Mouse (Mus musculus): ENCODE data around the gene Gm26558. TPM values are rescaled to one million over a fixed set of nuclear protein-coding genes. Genes with fewer than 3 reads are reported as not detected.

Gm26558 gene
- polyA plus RNA-seq, 1 experiment from 2014 or later: 0.80 TPM

GRCm38 (mm10) chr2:70642971-70643565 lies 18.8 kb downstream of the Gm26558 start:
- Histone ChIP-seq H3K9ac (replicated peaks) (no peak overlapping the region), H3K9me3 (ENCODE audit: low read length) (no peaks in the 10 kb centered on the region), H3K36me3 (replicated peaks; ENCODE audit: insufficient read depth, low read length) (no peaks in the 10 kb centered on the region), H3K4me2 (ENCODE audit: low read depth, low read length) (no peak overlapping the region), H3K4me1 (ENCODE audit: insufficient read depth) (no peaks in the 10 kb centered on the region), H3K27me3 (ENCODE audit: insufficient read depth, low read length) (no peaks in the 10 kb centered on the region), H3K27ac (ENCODE audit: low read depth) (no peak overlapping the region), H3K4me3 (ENCODE audit: low read depth, low read length) (no peak overlapping the region)
- no peak for TF ChIP-seq EP300 (IDR thresholded peaks at IDR 0.05; ENCODE audit: low read depth)
- no peak for TF ChIP-seq CTCF (IDR thresholded peaks at IDR 0.05; ENCODE audit: low read depth)
- no peak for ATAC-seq
- 62% methylated on average over 16 of the region's 16 CpGs for WGBS (ENCODE audit: insufficient replicate concordance)
- DNase-seq: no peak

- DNase-seq (no peak), ATAC-seq (no peak)
- no peak overlapping the region for H3K9ac ChIP-seq (replicated peaks)
- TF ChIP-seq CTCF (IDR thresholded peaks at IDR 0.05; ENCODE audit: low read depth) (0 out of 2 replicates have a peak, but pooled peaks have one; percentile 18), EP300 (IDR thresholded peaks at IDR 0.05; ENCODE audit: low read depth) (no peak)
- no peaks in the 10 kb centered on the region for H3K9me3 ChIP-seq (ENCODE audit: low read length)
- H3K4me2 ChIP-seq (ENCODE audit: low read depth, low read length): no peak overlapping the region
- H3K27me3 ChIP-seq (ENCODE audit: insufficient read depth, low read length): no peaks in the 10 kb centered on the region
- H3K36me3 ChIP-seq (replicated peaks; ENCODE audit: insufficient read depth, low read length): no peaks in the 10 kb centered on the region
- H3K4me1 ChIP-seq (ENCODE audit: insufficient read depth): no peaks in the 10 kb centered on the region
- H3K4me3 ChIP-seq (ENCODE audit: low read depth, low read length): no peak overlapping the region
- no peak overlapping the region for H3K27ac ChIP-seq (ENCODE audit: low read depth)
Measured at GRCm38 (mm10) chr2:70640968-70641367, 20.9 kb downstream of the Gm26558 start.

GRCm38 (mm10) chr2:70634028-70634690 lies 27.7 kb downstream of the Gm26558 start:
- H3K27me3 ChIP-seq (ENCODE audit: insufficient read depth, low read length): no peaks in the 10 kb centered on the region
- no peak overlapping the region for H3K27ac ChIP-seq (ENCODE audit: low read depth)
- TF ChIP-seq CTCF (IDR thresholded peaks at IDR 0.05; ENCODE audit: low read depth) (no peak), EP300 (IDR thresholded peaks at IDR 0.05; ENCODE audit: low read depth) (no peak)
- H3K9me3 ChIP-seq (ENCODE audit: low read length): no peaks in the 10 kb centered on the region
- ATAC-seq: no peak
- 81% methylated on average over 5 of the region's 5 CpGs for WGBS (ENCODE audit: insufficient replicate concordance)
- no peaks in the 10 kb centered on the region for H3K4me1 ChIP-seq (ENCODE audit: insufficient read depth)
- no peak overlapping the region for H3K4me3 ChIP-seq (ENCODE audit: low read depth, low read length)
- H3K4me2 ChIP-seq (ENCODE audit: low read depth, low read length): no peak overlapping the region
- DNase-seq: no peak
- no peaks in the 10 kb centered on the region for H3K36me3 ChIP-seq (replicated peaks; ENCODE audit: insufficient read depth, low read length)
- H3K9ac ChIP-seq (replicated peaks): no peak overlapping the region

GRCm38 (mm10) chr2:70632412-70632811 lies 29.5 kb downstream of the Gm26558 start:
- TF ChIP-seq CTCF (IDR thresholded peaks at IDR 0.05; ENCODE audit: low read depth) (no peak), EP300 (IDR thresholded peaks at IDR 0.05; ENCODE audit: low read depth) (no peak)
- H3K27ac ChIP-seq (ENCODE audit: low read depth): no peak overlapping the region

GRCm38 (mm10) chr2:70631321-70631720 lies 30.6 kb downstream of the Gm26558 start:
- Histone ChIP-seq H3K4me2 (ENCODE audit: low read depth, low read length) (no peak overlapping the region), H3K36me3 (replicated peaks; ENCODE audit: insufficient read depth, low read length) (no peaks in the 10 kb centered on the region), H3K4me3 (ENCODE audit: low read depth, low read length) (no peak overlapping the region), H3K9me3 (ENCODE audit: low read length) (no peaks in the 10 kb centered on the region), H3K4me1 (ENCODE audit: insufficient read depth) (no peaks in the 10 kb centered on the region), H3K9ac (replicated peaks) (no peak overlapping the region), H3K27me3 (ENCODE audit: insufficient read depth, low read length) (no peaks in the 10 kb centered on the region), H3K27ac (ENCODE audit: low read depth) (no peak overlapping the region)
- TF ChIP-seq EP300 (IDR thresholded peaks at IDR 0.05; ENCODE audit: low read depth) (no peak), CTCF (IDR thresholded peaks at IDR 0.05; ENCODE audit: low read depth) (no peak)
- DNase-seq: no peak
- WGBS (ENCODE audit: insufficient replicate concordance): 70% methylated on average over 1 of the region's 1 CpGs
- ATAC-seq: no peak

More at GRCm38 (mm10) chr2:70632412-70632811, 29.5 kb downstream of the Gm26558 start:
- no peak overlapping the region for H3K4me2 ChIP-seq (ENCODE audit: low read depth, low read length)
- H3K9me3 ChIP-seq (ENCODE audit: low read length): no peaks in the 10 kb centered on the region
- no peaks in the 10 kb centered on the region for H3K27me3 ChIP-seq (ENCODE audit: insufficient read depth, low read length)
- ATAC-seq (no peak), DNase-seq (no peak)
- H3K4me3 ChIP-seq (ENCODE audit: low read depth, low read length): no peak overlapping the region
- H3K4me1 ChIP-seq (ENCODE audit: insufficient read depth): no peaks in the 10 kb centered on the region
- no peaks in the 10 kb centered on the region for H3K36me3 ChIP-seq (replicated peaks; ENCODE audit: insufficient read depth, low read length)
- WGBS (ENCODE audit: insufficient replicate concordance): 46% methylated on average over 1 of the region's 1 CpGs
- no peak overlapping the region for H3K9ac ChIP-seq (replicated peaks)

- DNase-seq (no peak), ATAC-seq (no peak)
- Histone ChIP-seq H3K4me2 (ENCODE audit: low read depth, low read length) (no peak overlapping the region), H3K27me3 (ENCODE audit: insufficient read depth, low read length) (no peaks in the 10 kb centered on the region), H3K36me3 (replicated peaks; ENCODE audit: insufficient read depth, low read length) (no peaks in the 10 kb centered on the region), H3K27ac (ENCODE audit: low read depth) (no peak overlapping the region), H3K4me1 (ENCODE audit: insufficient read depth) (no peaks in the 10 kb centered on the region), H3K9ac (replicated peaks) (no peak overlapping the region), H3K9me3 (ENCODE audit: low read length) (no peaks in the 10 kb centered on the region), H3K4me3 (ENCODE audit: low read depth, low read length) (no peak overlapping the region)
- no peak for TF ChIP-seq CTCF (IDR thresholded peaks at IDR 0.05; ENCODE audit: low read depth)
- no peak for TF ChIP-seq EP300 (IDR thresholded peaks at IDR 0.05; ENCODE audit: low read depth)
- WGBS (ENCODE audit: insufficient replicate concordance): 53% methylated on average over 3 of the region's 3 CpGs
Measured at GRCm38 (mm10) chr2:70629921-70630320, 32.0 kb downstream of the Gm26558 start.
